Mouse (Mus musculus) skeletal muscle tissue, adult 2 months (tissue): ENCODE results near the gene Orc1.

Source experiments
- DNase-seq: peaks from one replicate; pipeline ENCODE4 v3.0.0-alpha.2; 2012; ENCODE audit warnings: low read depth, low spot score

Gene Orc1

GRCm38 (mm10) chr4:108578840-108579742 is at the start of gene Orc1, which contains the start of gene Prpf38a:
Orc1 (plus strand) TSS chr4:108579423.
Prpf38a (minus strand) TSS chr4:108579336.
- DNase-seq: peak; percentile 90

- peak; percentile 3 for DNase-seq
These were observed 39.5 kb upstream of the Orc1 start for GRCm38 (mm10) chr4:108539701-108540100.

DNA sequence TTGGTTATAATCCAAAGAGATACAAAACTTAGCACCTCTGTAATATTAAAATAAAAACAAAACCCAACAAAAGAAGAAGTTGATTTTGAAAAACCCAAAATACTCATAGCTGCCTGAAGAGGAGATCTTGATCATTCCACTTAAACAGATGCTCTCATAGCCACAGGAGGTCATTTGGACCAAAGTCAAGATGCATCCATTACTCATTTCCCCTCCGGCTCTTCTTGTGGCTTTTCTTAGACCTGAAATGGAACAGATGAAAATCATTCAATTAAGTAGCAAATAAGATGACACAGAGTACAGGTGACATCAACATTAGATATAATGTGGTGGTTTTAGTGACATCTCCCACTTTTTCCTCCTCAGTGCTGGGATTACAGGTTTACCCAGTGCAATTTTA is 14.2 kb upstream of the Orc1 start:
- no peak for DNase-seq

GRCm38 (mm10) chr4:108572644-108573043 is 6.6 kb upstream of the Orc1 start:
- no peak for DNase-seq

- DNase-seq: no peak
These were observed 654 bp downstream of the Orc1 start for GRCm38 (mm10) chr4:108579743-108580411.

GRCm38 (mm10) chr4:108593376-108593775 is 14.2 kb downstream of the Orc1 start:
- no peak for DNase-seq

- no peak for DNase-seq
These were observed 16.6 kb downstream of the Orc1 start for GRCm38 (mm10) chr4:108595785-108596184.

GRCm38 (mm10) chr4:108598306-108598705 is 19.1 kb downstream of the Orc1 start:
- no peak for DNase-seq

DNA sequence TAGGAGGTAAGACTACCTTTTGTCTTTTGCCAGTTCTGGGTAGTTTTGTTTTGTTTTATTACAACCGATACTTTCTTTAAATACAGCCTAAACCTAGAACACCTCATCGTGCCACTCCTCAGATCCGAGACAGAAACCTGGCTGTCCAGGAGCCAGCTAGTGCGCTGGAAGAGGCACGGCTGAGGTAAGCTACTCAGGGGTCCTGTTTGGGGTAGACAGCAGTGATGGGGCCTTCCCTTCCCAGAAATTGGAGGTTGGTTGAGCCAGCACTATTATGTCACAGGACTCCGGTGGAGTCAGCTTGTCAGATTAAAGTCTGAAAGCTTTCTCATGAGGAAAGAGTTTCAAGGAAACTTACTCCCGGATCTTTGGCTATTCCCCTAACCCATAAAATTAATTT is 22.6 kb downstream of the Orc1 start:
- no peak for DNase-seq

DNA sequence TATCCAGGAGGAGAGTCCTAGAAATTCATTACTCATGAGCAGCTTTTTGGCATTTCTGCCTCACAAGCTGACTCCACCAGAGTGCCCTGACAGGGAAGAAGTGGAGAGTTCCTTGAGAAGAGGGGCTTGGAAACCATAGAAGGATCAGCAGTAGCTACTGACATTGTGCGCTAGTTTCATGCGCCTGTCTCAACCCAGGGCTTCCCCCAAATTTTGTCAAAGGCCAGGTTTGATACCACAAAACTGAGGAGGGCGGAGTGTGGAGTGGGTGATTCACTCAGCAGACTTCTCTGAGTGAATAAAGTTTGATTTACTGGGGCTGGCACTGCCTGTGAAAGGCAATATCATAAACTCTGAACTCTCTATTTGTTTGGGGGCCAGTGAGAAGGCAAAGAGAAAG is 29.4 kb downstream of the Orc1 start:
- DNase-seq: no peak

DNA sequence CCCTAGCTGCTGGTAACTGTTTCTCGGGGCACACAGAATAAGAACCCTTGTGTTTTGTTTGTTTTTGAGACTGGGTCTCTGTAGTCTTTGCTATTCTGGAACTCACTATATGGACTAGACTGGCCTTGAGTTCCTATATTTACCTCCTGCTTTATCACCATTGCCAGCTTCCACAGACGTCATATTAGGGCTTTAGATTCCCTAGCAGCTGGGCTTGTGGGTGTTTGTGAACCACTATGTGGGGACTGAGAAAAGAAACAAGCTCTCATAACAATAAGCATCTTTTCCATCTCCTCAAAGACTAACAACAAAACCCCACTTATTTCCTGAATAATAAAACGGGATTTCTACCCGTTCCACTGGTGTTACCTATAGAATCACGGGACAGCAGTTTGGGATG is 31.7 kb downstream of the Orc1 start:
- no peak for DNase-seq

DNA sequence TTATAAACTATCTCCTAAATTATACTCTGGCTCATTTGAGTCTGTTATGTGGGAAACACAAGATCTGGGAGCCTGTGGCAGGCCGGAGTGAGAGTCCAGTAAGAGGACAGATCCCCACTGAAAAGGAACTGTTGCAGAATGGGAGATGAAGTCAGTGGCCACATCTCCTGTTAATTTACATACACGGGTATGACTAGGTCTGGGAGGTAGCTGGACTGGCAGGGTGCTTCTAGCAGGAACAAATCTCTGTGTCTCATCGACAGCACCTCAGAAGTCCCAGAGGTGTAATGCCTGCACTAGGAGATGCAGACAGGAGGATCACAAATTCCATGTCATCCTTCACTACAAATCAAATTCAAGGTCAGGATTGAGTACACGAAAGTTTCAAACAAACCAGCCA is 39.4 kb downstream of the Orc1 start:
- no peak for DNase-seq

GRCm38 (mm10) chr4:108619165-108619564 is 39.9 kb downstream of the Orc1 start:
- DNase-seq: no peak

GRCm38 (mm10) chr4:108619587-108620341 is 40.5 kb downstream of the Orc1 start, which contains the start of gene Cc2d1b:
Cc2d1b (plus strand) TSS chr4:108619940.
- DNase-seq: peak; percentile 88

DNA sequence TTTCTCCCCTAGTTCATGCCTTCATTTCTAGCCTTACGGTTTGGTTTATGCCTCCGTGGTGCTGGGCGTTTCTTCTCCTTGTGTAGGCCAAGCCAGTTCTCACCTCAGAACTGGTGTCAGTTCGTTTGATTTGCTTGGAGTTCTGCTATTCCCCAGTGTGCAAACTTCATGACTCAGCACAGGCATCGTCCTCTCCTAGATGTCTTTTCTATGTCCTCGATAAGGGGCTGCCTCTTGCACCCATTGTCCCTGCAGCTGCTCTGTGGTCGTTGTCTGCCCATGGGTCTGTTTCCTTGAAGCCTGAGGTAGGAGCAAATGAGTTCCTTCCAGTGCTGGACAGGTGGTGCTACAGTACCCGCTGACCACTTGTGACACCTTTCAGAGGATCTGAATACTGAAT is 41.3 kb downstream of the Orc1 start:
- no peak for DNase-seq

DNA sequence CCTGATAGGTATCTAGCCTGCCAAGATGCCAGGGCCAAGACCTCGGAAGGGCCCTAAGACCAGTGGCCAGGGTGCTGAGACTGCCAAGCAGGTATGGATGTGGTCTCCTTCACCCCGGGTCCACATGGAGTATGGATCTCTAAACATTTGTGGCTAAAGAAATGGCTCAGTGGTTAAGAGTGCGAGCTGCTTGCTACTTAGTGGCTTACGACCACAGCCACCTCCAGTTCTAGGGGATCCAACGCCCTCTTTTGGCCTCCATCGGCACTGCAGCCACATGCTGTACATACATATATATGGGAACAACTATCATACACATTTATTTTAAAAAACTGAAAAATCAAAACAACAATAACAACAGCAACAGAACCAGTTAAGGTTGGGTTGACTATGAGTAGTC is 42.3 kb downstream of the Orc1 start:
- no peak for DNase-seq

GRCm38 (mm10) chr4:108627066-108627465 is 47.8 kb downstream of the Orc1 start:
- no peak for DNase-seq

DNA sequence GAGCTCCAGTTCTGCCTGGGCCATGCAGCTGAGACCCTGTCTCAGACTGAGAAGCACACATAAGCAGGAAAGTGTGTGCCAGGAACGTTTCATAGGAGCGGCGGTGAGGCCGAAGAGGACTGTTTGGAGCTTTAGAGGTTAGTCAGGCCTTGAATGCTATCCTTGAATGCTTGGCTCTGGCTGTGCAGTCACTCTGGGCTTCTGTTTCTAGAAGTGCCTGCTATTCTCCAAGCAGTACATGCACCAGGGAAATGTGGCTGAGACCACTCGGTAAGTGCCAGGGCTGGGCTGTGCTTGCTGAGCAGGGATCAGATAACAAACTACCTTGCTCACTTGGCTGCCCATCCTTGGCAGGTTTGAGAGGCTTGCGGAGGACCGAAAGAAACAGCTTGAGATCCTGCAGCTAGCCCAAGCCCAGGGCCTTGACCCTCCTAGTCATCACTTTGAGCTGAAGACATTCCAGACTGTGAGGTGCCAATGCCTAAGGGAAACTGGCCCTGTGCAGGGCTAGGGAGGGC is 50.2 kb downstream of the Orc1 start:
- DNase-seq: peak; percentile 28

DNA sequence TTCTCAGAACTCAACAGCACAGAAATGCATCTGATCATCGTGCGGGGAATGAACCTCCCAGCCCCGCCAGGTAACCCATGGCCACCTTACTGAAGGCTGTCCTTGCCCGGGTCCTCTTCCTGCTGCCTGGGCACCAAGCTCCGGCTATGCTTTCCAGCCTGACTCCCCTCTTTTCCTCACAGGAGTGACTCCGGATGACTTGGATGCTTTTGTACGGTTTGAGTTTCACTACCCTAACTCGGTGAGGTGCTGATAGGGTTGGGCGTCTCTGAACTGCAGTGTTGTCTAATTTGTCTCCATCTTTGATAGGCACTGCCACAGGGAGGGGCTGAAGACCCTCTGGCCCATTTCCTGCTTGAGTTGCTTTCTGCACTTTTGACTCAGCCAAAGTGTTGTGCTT is 50.9 kb downstream of the Orc1 start:
- no peak for DNase-seq

GRCm38 (mm10) chr4:108631616-108632015 is 52.4 kb downstream of the Orc1 start:
- no peak for DNase-seq

DNA sequence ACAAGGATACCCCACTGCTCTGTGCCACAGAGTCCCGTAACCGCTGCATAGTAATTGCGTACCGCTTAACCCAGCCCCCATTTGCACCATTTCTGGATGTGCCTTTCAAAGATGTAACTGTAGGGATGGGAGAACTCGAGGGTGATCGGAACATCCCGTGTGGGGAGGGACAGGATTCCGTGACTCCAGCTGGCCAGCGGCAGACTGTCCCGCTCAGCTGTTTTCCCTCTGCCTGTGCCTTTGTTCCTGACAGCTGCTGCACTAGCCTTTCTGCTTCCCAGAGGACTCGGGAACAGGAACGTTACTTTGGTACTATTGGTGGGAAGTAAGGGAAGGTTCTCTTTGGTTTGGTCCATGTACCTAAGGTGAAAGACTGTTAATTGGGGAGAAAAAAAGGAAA is 54.5 kb downstream of the Orc1 start:
- DNase-seq: no peak

DNA sequence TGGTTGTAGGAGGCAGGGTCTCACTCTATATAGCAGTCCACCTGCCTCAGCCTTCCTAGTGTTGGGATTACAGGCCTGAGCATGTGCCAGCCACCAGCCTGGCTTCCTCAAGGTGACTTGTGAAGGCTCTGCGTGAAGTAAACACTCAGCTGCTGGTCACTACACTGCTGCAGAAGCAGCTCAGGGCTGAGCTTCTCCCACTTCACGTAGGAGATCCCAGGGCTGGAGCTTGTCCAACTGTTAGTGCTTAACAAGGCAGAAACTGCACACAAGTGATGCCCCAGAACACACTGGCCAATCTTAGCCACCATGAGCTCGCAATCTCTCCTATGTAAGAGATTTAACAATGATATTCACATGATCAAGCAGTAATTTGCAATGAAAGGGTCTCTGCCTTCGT is 55.5 kb downstream of the Orc1 start:
- DNase-seq: no peak
